Mouse (Mus musculus) MEL (cell line): ENCODE data around the gene Tmem108. TPM values are rescaled to one million over a fixed set of nuclear protein-coding genes. Genes with fewer than 3 reads are reported as not detected.

Experiments used
- DNase-seq: peaks from one replicate; pipeline ENCODE4 v3.0.0; 2011; ENCODE audit warnings: low read depth, low spot score
- H3K27ac ChIP-seq: 2 replicates; pipeline ENCODE4 v1.5.1; 2012; ENCODE audit warnings: low read depth, mild to moderate bottlenecking, control low read depth, low read length, moderate library complexity; ENCODE audit not compliant: control insufficient read depth
- H3K27me3 ChIP-seq, 2 experiments: fragments of 150-350 bp in 1 of 2; sonication (generic) in 1 of 2; 2 replicates each; pipeline ENCODE4 v1.6.1; 2012; ENCODE audit warnings: low read length in 2 of 2, mild to moderate bottlenecking in 2 of 2, improper control_type of control experiment in 1 of 2, moderate library complexity in 1 of 2; ENCODE audit not compliant: insufficient read depth in 2 of 2, control insufficient read depth in 1 of 2
- H3K36me3 ChIP-seq, 2 experiments: 2 replicates each; pipeline ENCODE4 v1.6.1; 2012 to 2014; ENCODE audit warnings: low read length in 2 of 2, improper control_type of control experiment in 1 of 2, inconsistent platforms in 1 of 2, mild to moderate bottlenecking in 1 of 2; ENCODE audit not compliant: insufficient read depth in 2 of 2, control insufficient read depth in 1 of 2
- H3K4me1 ChIP-seq, 2 experiments: fragments of 150-350 bp in 1 of 2; sonication (generic) in 1 of 2; 2 replicates each; pipeline ENCODE4 v1.6.1; 2012; ENCODE audit warnings: low read length in 2 of 2, improper control_type of control experiment in 1 of 2, mild to moderate bottlenecking in 1 of 2; ENCODE audit not compliant: insufficient read depth in 2 of 2, control insufficient read depth in 1 of 2
- H3K4me3 ChIP-seq, 2 experiments: fragments of 150-350 bp in 1 of 2; sonication (generic) in 1 of 2; 2 replicates each; pipeline ENCODE4 v1.5.1; 2012; ENCODE audit warnings: low read depth in 2 of 2, low read length in 2 of 2, mild to moderate bottlenecking in 2 of 2, moderate library complexity in 2 of 2, control low read depth in 1 of 2, improper control_type of control experiment in 1 of 2; ENCODE audit not compliant: control insufficient read depth in 1 of 2, insufficient read depth in 1 of 2
- H3K79me2 ChIP-seq: 2 replicates; pipeline ENCODE4 v1.6.1; 2012; ENCODE audit warnings: mild to moderate bottlenecking, low read length, moderate library complexity; ENCODE audit not compliant: control insufficient read depth, poor library complexity, insufficient read depth
- H3K9ac ChIP-seq: 2 replicates; pipeline ENCODE4 v1.6.1; 2012; ENCODE audit warnings: low read depth, mild to moderate bottlenecking, control low read depth, low read length, moderate library complexity; ENCODE audit not compliant: control insufficient read depth, poor library complexity, severe bottlenecking
- H3K9me3 ChIP-seq: fragments of 150-350 bp; sonication (generic); replicated peaks from 2 replicates; pipeline ENCODE4 v1.6.1; 2012; ENCODE audit warnings: mild to moderate bottlenecking, low read length, improper control_type of control experiment, moderate library complexity; ENCODE audit not compliant: insufficient read depth
- BHLHE40 ChIP-seq: IDR thresholded peaks from 2 replicates; pipeline ENCODE4 v1.6.1; 2012; ENCODE audit warnings: low read depth, mild to moderate bottlenecking, inconsistent platforms, low read length, improper control_type of control experiment, borderline replicate concordance
- CHD2 ChIP-seq: IDR thresholded peaks from 2 replicates; pipeline ENCODE4 v1.6.1; 2011; ENCODE audit warnings: low read length, improper control_type of control experiment
- CTCF ChIP-seq, 3 experiments: IDR thresholded peaks in 2 of 3; conservative IDR thresholded peaks in 1 of 3; 2 replicates each; pipeline ENCODE4 v1.5.1; 2011 to 2012; ENCODE audit warnings: low read length in 3 of 3, low read depth in 2 of 3, mild to moderate bottlenecking in 2 of 3, improper control_type of control experiment in 1 of 3, inconsistent platforms in 1 of 3, mixed read lengths in 1 of 3, moderate library complexity in 1 of 3; ENCODE audit not compliant: control insufficient read depth in 1 of 3, insufficient read depth in 1 of 3, poor library complexity in 1 of 3, severe bottlenecking in 1 of 3
- E2F4 ChIP-seq: IDR thresholded peaks from 2 replicates; pipeline ENCODE4 v1.6.1; 2011; ENCODE audit warnings: low read depth, low read length, improper control_type of control experiment, borderline replicate concordance
- EP300 ChIP-seq, 2 experiments: IDR thresholded peaks; 2 replicates each; pipeline ENCODE4 v1.6.1; 2011; ENCODE audit warnings: improper control_type of control experiment in 2 of 2, low read length in 2 of 2, low read depth in 1 of 2, mild to moderate bottlenecking in 1 of 2
- KAT2A ChIP-seq: conservative IDR thresholded peaks from 2 replicates; pipeline ENCODE4 v1.6.1; 2012; ENCODE audit warnings: low read depth, low read length, improper control_type of control experiment, inconsistent platforms
- MAFK ChIP-seq: IDR thresholded peaks from 2 replicates; pipeline ENCODE4 v1.6.1; 2011; ENCODE audit warnings: low read depth, mild to moderate bottlenecking, low read length, improper control_type of control experiment, borderline replicate concordance
- MYB ChIP-seq: IDR thresholded peaks from 2 replicates; pipeline ENCODE4 v1.6.1; 2011; ENCODE audit warnings: mild to moderate bottlenecking, low read depth, low read length, improper control_type of control experiment
- NELFE ChIP-seq: IDR thresholded peaks from 2 replicates; pipeline ENCODE4 v1.6.1; 2011; ENCODE audit warnings: low read depth, low read length, improper control_type of control experiment
- NRF1 ChIP-seq: IDR thresholded peaks from 2 replicates; pipeline ENCODE4 v1.6.1; 2014; ENCODE audit warnings: low read depth, mild to moderate bottlenecking, inconsistent platforms, low read length, improper control_type of control experiment, moderate library complexity; ENCODE audit not compliant: poor library complexity, insufficient read depth, severe bottlenecking
- POLR2A ChIP-seq, 2 experiments: IDR thresholded peaks; 2 replicates each; pipeline ENCODE4 v1.6.1; 2011 to 2012; ENCODE audit warnings: low read length in 2 of 2, mild to moderate bottlenecking in 2 of 2, control low read depth in 1 of 2, improper control_type of control experiment in 1 of 2, low read depth in 1 of 2, moderate library complexity in 1 of 2; ENCODE audit not compliant: control insufficient read depth in 1 of 2, insufficient read depth in 1 of 2, poor library complexity in 1 of 2
- POLR2AphosphoS2 ChIP-seq: IDR thresholded peaks from 2 replicates; pipeline ENCODE4 v1.6.1; 2011; ENCODE audit warnings: low read length, improper control_type of control experiment
- POLR2AphosphoS5 ChIP-seq: IDR thresholded peaks from 2 replicates; pipeline ENCODE4 v1.6.1; 2012; ENCODE audit warnings: low read depth, borderline replicate concordance, mild to moderate bottlenecking, inconsistent platforms, low read length, moderate library complexity, mixed read lengths
- RAD21 ChIP-seq: IDR thresholded peaks from 2 replicates; pipeline ENCODE4 v1.6.1; 2011; ENCODE audit warnings: mild to moderate bottlenecking, low read depth, low read length, improper control_type of control experiment
- RCOR1 ChIP-seq: IDR thresholded peaks from 2 replicates; pipeline ENCODE4 v1.6.1; 2012; ENCODE audit warnings: low read depth, mild to moderate bottlenecking, inconsistent platforms, low read length, improper control_type of control experiment
- SMC3 ChIP-seq: IDR thresholded peaks from 2 replicates; pipeline ENCODE4 v1.6.1; 2011; ENCODE audit warnings: low read depth, low read length, improper control_type of control experiment
- TAL1 ChIP-seq: IDR thresholded peaks from 2 replicates; pipeline ENCODE4 v1.6.1; 2012; ENCODE audit warnings: mild to moderate bottlenecking, inconsistent platforms, low read length, moderate library complexity, mixed read lengths
- TCF12 ChIP-seq: IDR thresholded peaks from 2 replicates; pipeline ENCODE4 v1.6.1; 2014; ENCODE audit warnings: low read depth, mild to moderate bottlenecking, inconsistent platforms, low read length, improper control_type of control experiment, moderate library complexity
- USF1 ChIP-seq: IDR thresholded peaks from 2 replicates; pipeline ENCODE4 v1.6.1; 2014; ENCODE audit warnings: low read depth, mild to moderate bottlenecking, inconsistent platforms, low read length, improper control_type of control experiment, moderate library complexity
- ZKSCAN1 ChIP-seq: IDR thresholded peaks from 2 replicates; pipeline ENCODE4 v1.6.1; 2012; ENCODE audit warnings: low read depth, mild to moderate bottlenecking, inconsistent platforms, low read length, improper control_type of control experiment, moderate library complexity
- ZMIZ1 ChIP-seq: IDR thresholded peaks from 2 replicates; pipeline ENCODE4 v1.6.1; 2012; ENCODE audit warnings: low read depth, mild to moderate bottlenecking, inconsistent platforms, low read length, improper control_type of control experiment, moderate library complexity
- ZNF384 ChIP-seq: IDR thresholded peaks from 2 replicates; pipeline ENCODE4 v1.6.1; 2012; ENCODE audit warnings: low read depth, mild to moderate bottlenecking, inconsistent platforms, low read length, improper control_type of control experiment
- polyA plus RNA-seq, 2 experiments: library from polyadenylated mRNA; stranded (reverse) in 1 of 2; unstranded in 1 of 2; fragments of >175 nt in 1 of 2; fragments of >200 nt in 1 of 2; gene quantifications; 2 replicates each; pipeline versions ENCODE4 v1.2.1 to v1.2.4; 2012; ENCODE audit warnings: low replicate concordance in 2 of 2, low read depth in 1 of 2; ENCODE audit not compliant: insufficient read length in 2 of 2, insufficient read depth in 1 of 2, missing spikeins in 1 of 2
- total RNA-seq: library from RNA; depleted of rRNA; stranded (reverse); fragments of 300-350 nt; gene quantifications from 2 replicates; pipeline ENCODE4 v1.2.3, GENCODE M21; 2012

The Tmem108 gene
- total and polyA plus RNA-seq, 3 experiments = not detected

- no peaks in the 10 kb centered on the region for H3K79me2 ChIP-seq
- no peaks in the 10 kb centered on the region for H3K9me3 ChIP-seq
- no peaks in the 10 kb centered on the region for H3K27me3 ChIP-seq
- no peaks in the 10 kb centered on the region for H3K36me3 ChIP-seq
- no peak for DNase-seq
- no peak overlapping the region for H3K4me3 ChIP-seq
- no peak for TF ChIP-seq CTCF (IDR thresholded peaks at IDR 0.05 in 2 of 3, conservative IDR thresholded peaks at IDR 0.05 in 1 of 3; ENCODE audit: control insufficient read depth in 1 of 3, insufficient read depth in 1 of 3, low read depth in 2 of 3, low read length in 3 of 3, poor library complexity in 1 of 3, severe bottlenecking in 1 of 3)
- TF ChIP-seq USF1 = no peak
- no peak for TF ChIP-seq KAT2A
- no peak for TF ChIP-seq ZNF384
- TF ChIP-seq NRF1 = no peak
- no peak for TF ChIP-seq RAD21
- no peak for TF ChIP-seq SMC3
- TF ChIP-seq POLR2AphosphoS5 = no peak
- no peak for TF ChIP-seq TCF12
- no peak for TF ChIP-seq POLR2A (IDR thresholded peaks at IDR 0.05; ENCODE audit: control insufficient read depth in 1 of 2, insufficient read depth in 1 of 2, low read depth in 1 of 2, low read length in 2 of 2, poor library complexity in 1 of 2)
- no peak for TF ChIP-seq BHLHE40
- TF ChIP-seq MYB = no peak
- TF ChIP-seq E2F4 = no peak
- TF ChIP-seq ZKSCAN1 = no peak
- TF ChIP-seq RCOR1 = no peak
- TF ChIP-seq NELFE = no peak
- no peak for TF ChIP-seq EP300 (IDR thresholded peaks at IDR 0.05; ENCODE audit: low read depth in 1 of 2, low read length in 2 of 2)
- TF ChIP-seq POLR2AphosphoS2 = no peak
- no peak for TF ChIP-seq MAFK
- H3K4me1 ChIP-seq = no peaks in the 10 kb centered on the region
- H3K9ac ChIP-seq = no peak overlapping the region
- no peak overlapping the region for H3K27ac ChIP-seq
Observed at GRCm38 (mm10) chr9:103548606-103549005, 213.0 kb downstream of the Tmem108 start.

- H3K9me3 ChIP-seq = no peaks in the 10 kb centered on the region
- no peaks in the 10 kb centered on the region for H3K79me2 ChIP-seq
- no peak overlapping the region for H3K9ac ChIP-seq
- TF ChIP-seq CHD2 (no peak), POLR2AphosphoS5 (no peak), POLR2AphosphoS2 (no peak), SMC3 (no peak), USF1 (no peak), BHLHE40 (no peak), ZMIZ1 (no peak), ZKSCAN1 (no peak), TAL1 (no peak)
- no peak for DNase-seq
- no peaks in the 10 kb centered on the region for H3K4me1 ChIP-seq
- no peaks in the 10 kb centered on the region for H3K36me3 ChIP-seq
- no peak overlapping the region for H3K27ac ChIP-seq
- no peaks in the 10 kb centered on the region for H3K27me3 ChIP-seq
- no peak overlapping the region for H3K4me3 ChIP-seq
Observed at GRCm38 (mm10) chr9:103546695-103547645, 214.7 kb downstream of the Tmem108 start.
